Mouse (Mus musculus): ENCODE data around the gene Zmiz1. TPM values are rescaled to one million over a fixed set of nuclear protein-coding genes. Genes with fewer than 3 reads are reported as not detected.

Gene Zmiz1
- polyA plus RNA-seq, 2 experiments from 2014 or later, result 21.2 to 34.3 TPM

DNA sequence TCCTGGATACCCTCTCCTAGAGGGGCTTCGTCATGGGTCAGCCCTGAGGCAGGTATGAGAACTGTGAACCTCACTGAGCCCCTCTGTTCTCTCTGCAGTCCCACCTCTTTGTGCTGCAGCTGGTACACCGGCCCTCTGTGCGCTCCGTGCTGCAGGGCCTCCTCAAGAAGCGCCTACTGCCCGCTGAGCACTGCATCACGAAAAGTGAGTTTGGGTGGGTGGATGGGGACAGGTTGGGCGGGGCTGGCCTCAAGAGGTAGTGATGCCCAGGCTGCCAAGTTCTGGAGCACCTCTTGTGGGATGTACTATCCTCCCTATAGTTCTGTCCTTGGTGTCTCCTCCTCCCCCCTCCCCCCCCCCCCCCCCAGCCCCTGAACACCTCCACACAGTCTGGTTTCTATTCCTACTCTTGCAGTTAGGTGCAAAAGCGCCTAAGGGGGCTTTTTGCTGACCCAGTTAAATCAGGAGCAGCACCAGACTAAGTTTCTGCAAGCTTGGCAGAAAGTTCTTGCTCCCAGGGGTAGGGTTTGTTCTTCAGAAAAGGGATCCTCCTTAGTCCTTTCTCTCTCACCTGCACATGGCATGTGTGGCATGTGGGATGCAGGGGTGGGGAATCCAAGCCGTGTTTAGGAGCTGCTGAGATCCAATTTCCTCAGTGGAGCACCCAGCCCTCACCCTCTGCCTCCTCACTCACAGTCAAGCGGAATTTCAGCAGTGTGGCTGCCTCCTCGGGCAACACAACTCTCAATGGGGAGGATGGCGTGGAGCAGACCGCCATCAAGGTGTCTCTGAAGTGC is 195.6 kb downstream of the Zmiz1 start:
- no peak for ATAC-seq

DNA sequence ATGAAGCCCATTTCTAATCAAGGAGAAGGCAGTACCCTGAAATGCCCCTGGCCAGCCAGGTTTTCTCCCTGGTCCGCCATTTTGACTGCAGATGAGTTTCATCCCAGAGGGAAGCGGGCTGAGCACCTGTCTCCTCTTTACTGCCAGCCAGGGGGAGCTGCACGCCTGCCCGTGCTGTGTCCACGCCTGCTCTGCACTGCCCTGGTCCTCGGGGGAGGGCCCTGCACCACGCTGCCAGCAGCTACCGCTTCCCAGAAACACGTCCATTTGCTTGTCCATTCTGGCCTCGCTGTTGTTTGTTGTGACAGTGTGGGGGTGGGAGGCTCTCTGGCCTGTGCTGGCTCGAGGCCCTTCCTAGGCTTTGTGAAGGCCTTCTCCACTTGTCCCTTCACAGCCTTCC is 201.7 kb downstream of the Zmiz1 start:
- ATAC-seq, result no peak

DNA sequence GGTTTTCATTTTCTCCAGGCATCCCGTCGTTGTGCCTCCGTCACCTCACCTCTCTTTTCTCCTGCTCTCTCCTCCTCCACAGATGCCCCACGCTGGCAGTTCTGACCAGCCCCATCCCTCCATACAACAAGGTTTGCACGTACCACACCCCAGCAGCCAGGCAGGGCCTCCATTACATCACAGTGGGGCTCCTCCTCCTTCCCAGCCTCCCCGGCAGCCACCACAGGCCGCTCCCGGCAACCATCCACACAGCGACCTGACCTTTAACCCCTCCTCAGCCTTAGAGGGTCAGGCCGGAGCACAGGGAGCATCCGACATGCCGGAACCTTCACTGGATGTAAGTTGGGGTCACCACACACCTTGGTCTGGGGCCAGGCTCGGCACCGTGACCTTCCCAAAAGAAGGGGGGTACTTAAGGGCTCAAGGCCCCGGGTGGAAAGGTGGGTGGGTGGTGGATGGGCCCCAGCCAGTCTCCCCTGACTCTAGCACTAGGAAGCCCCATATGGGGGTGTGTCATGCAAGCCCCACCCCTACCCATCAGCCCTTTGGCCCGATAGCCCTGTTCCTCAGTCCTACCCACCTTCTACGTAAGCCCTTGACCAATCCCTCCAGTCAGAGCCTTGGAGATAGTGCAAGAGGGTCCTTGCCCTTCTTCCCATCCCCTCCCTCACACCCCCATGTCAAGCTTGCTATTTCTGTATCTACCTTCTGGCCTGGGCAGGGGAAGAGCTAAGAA is 202.4 kb downstream of the Zmiz1 start:
- ATAC-seq, result no peak

DNA sequence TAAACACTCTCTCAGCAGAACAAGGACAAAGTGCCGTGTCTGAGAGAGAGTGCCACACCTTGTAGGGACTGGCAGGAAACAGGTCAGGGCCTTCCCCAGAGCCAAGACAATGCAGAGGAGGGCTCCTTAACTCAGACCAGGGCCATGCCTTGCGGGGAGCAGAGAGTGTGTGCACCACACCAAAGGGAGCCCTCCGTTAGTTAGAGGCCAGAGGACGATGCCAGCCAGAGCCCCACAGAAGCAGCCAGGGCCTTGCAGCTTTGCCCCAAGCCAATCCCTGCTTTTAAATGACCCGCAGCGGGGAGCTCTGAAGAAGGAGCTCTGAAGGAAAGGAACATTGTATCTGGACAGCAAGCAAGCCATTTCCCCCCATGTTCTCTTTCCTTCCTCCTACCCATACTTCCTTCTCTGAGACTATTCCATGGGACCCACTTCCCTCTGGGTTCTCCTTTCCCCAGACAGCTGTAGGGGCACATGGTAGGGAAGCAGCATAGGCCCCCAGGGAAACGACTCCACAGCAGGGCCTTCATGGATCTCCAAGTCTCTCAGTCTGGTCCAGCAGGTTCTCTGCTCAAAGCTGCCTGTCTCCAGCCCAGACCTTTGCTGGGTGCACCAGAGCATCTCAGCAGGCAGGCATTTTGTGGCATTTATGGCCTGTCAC is 204.8 kb downstream of the Zmiz1 start:
- no peak for ATAC-seq

DNA sequence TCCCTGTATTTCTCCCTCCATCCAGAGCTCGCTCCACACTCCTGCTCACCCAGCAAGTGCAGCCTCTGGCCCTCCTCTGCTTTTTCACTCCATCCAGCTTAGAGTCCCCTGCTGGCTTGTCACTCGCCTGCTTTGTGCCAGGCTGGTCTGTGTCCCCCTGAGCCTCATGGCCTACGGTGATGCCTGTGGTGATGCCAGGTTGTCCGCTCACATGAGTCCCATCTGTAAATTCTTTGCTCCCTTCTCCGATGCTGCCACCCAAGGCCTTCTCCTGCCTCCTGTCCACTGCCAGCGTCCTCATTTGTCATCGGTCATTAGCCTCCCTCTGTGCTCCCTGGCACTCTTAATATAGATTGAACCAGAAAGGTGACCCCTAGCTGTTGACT is 205.3 kb downstream of the Zmiz1 start:
- no peak for ATAC-seq

DNA sequence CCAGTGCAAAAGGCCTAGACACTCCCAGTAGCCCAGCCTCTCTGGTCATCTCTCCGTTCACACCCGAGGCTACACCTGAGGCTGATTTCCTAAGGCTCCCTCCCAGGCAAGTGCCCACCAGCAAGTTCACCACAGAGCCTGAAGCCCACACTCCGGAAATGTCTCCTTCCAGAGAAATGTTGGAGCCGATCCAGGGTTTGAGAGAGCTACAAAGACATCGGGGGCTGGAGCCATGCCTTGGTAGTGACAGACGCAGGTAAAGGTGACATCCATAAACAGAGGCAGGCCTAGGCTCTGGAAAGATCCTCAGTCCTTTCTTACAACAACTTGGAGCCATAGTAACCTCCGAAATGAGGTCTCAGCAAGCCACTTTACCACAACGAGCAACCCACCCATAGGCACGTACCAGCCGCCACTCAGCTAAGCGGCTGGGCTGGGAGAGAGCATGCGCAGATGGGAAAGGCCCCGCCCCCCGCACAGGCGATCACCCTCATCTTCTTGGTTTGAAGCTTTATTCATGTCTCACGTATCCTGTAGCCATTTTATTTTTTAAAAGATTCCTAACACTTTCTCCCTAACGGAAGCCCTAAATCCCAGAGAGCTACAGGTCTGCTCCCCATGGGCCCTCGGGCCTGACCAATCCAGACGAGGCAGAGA is 206.5 kb downstream of the Zmiz1 start:
- no peak for ATAC-seq

DNA sequence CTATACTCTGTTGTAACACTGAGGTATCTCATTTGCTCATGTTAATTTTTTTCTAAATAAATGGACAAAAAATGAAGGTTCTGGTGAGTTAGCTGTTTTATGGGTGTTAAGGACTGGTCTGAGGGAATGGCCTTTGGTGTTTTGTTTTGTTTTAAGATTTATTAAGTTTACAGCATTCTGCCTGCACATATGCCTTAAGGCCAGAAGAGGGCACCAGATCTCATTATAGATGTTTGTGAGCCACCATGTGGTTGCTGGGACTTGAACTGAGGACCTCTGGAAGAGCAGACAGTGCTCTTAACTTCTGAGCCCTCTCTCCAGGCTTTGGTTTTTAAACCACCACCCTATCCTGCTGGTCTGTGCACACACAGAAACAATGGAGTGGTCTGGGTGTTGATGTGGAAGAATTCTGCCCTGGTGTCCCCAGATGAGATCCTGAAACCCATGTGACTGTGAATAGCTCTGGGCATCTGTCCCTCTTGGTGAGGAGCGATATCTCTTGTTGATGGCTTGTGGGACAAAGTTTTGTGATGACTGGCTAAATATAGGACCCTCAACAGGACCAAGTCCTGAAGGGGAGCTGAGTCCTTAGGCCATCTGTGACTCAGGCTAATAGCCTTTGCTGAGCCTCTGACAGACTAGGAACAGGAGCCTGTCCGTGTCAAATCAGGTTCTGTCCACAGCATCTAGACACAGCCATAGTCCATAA is 207.8 kb downstream of the Zmiz1 start:
- no peak for ATAC-seq

DNA sequence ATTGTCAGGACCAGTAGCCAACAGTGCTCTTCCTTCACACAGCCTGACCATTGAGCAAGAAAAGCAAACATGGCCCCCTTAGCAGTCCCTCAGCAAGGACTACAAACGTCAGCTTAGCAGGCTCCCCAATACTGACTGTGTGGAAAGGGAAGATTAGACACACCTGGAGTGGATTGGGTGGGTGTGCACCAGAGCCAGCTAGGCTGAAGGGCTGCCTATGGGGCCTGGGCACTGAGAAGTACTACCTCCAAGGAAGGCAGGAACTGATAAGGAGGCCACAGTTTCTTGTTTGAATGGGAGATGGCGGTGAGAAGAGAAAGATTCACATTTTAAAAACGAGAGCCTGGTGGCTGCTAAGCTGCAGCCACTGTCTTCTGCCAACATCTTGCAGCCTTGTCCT is 208.6 kb downstream of the Zmiz1 start:
- ATAC-seq, result no peak

DNA sequence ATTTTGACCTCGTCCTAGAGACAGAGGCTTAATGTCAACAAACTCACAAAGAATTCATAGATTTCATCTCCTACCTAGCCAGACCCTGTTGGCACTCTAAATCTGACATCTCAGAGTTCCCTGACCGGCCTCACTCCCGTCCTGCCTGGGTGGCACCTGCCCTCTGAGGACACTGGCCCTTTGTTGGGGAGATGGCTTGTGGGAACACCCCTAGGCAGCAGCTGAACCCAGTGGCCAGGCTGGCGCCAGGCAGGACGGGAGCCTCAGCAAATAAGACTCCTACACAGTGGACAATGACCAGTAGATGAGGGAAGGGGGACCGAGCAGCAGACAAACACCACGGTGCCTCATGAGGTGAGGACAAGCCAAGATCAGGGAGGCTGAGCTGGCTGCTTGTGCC is 220.6 kb downstream of the Zmiz1 start:
- no peak for ATAC-seq

DNA sequence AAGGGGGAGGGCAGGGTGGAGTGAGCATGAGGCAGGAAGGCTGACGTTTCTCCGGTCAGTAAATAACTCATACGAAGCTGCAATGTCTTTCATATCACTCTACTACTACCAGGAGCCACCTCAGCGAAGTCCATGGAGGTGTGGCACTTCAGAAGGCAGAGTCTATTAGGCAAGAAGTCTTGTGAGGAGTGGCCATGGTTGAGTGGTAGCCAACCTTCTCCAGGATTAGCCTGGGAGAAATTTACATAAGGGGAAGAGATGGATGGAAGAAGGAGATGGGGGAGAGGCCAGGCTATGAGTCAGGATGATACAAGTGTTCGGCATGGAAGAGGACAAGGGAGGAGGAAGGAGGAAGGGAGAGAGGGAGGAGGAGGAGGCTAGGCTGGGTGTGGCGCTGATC is 223.0 kb downstream of the Zmiz1 start:
- no peak for ATAC-seq

DNA sequence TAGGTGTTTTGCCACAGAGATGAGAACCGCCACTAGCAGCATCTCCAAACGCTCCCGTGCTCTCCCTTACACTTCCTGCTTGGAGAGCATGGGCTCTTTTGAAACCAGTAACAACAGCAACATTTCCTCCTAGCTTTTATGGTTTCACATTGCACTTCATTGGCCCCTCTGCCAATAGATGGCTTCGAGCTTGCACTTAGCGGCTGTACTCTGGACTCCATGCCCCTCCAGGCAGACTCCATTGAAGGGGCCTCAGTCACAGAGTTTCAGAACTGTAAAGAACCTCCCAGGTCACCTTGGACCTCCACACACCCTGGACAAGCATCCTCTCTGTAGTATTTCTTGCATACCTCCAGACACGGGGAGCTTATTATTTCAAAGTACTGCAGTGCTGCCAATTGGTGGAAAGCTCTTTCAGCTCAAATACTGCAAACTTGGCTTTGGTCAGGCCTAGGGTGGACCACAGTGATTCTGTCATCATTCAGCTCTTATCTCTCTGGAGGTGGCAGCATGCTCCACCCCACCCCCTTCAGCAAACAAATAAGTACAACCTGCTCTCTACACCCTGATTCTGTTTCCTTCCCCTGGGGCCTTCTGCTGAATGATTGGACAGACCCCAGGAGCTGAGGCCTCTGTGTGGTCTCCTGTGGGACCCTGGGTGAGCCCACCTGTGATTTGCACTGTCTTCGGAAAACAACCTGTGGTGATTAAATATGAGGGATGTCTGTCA is 227.4 kb downstream of the Zmiz1 start:
- no peak for ATAC-seq

DNA sequence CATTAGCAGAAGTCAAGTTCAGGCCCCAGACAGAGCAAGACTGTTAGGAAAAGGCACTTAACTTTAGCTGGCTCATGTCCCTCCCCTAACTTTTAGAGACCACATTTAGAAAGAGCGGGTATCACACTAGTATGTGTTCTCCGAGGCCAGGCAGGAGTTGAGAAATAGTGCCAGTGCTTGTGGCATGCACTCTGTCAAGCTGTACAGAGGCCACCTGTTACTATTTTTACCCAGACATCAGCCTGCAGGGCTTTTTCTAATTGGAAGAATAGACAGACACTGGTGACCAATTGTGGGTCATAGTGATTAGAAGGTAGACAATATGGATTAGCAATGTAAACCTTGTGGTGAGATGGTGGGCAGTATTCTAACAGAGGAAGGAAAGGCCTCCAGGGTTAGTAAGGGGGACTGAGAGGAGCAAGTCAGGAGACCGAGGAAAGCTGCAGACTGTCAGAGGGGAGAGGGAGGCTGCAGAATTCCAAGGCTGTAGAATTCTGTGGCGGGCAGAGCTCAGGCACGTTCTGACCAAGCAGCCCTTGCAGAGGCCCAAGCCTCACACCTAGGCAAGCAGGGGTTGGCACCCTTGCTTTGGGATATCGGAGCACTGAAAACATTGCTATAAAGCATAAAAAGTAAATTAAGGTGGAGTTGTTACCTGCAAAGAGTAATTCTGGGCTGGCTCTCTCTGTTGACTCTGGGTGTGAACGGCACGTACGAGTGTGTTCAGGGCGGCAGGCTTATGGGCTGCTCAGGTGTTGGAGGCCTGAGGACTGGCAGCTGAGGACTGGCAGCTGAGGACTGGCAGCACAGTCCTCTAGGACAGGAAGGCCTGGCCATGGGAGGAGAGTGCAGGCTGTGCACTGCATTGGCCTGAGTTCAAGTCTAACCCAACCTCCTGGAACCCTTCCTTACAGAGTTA is 228.3 kb downstream of the Zmiz1 start:
- no peak for ATAC-seq

DNA sequence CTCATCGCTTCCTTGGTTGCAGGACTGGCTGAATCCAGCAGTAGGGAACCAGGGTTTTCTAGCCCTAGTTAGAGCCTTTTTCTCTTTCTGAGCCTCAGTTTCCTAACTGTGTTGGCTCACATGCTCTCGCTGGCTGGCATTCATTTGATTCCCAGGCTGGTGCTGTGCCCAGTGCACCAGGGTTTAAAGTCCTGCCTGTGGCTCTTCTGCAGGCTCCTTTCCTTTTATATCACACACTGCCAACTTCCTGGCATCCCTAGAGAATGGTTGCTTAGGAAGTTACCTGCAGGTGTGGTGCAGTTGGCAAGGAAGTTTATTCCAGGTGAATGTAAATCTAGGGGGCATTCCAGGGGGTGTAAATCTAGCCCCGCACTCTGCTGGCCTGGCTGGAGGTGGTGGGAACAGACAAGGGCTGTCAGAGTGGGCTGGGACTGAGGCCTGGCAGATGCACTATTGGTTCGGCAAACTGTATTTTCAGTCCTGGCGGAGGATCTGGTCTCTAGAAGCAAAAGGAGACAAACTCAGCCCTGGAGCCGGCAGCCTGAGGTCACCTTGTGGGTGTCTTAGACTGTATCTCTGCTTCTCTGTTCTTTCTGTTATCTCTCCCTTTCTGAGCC is 234.4 kb downstream of the Zmiz1 start:
- no peak for ATAC-seq

DNA sequence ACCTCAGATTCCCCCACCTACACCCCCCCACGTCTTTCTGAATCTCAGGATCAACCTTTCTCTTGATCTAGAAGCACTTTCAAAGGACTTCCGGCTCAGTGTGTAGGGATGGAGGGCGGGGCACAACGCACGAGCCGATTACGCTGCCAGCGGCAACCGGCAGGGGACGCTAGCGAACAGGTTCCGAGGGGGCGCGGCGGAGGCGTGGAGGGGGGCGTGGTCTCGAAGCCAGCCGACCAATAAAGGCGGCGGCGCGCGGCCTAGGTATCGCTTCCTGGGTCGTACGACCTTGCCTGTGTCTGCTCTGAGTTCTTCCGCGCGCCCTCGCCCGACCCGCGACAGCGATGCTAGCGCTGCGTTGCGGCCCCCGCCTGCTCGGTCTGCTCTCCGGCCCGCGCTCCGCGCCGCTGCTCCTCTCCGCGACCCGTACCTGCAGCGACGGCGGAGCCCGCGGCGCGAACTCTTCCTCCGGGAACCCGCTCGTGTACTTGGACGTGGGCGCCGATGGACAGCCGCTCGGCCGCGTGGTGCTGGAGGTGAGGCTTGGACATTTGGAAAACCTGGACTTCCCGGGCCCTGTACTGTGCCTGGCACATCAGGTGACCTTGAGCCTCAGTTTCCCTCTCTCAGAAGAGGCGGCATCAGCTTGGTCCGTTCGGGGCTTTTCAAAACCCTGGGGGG is 235.0 kb downstream of the Zmiz1 start, which contains the start of gene Ppif:
TSS of gene Ppif (plus strand) at position 267 of the 681 bp plus-strand sequence.
- peak; percentile 93 for ATAC-seq

DNA sequence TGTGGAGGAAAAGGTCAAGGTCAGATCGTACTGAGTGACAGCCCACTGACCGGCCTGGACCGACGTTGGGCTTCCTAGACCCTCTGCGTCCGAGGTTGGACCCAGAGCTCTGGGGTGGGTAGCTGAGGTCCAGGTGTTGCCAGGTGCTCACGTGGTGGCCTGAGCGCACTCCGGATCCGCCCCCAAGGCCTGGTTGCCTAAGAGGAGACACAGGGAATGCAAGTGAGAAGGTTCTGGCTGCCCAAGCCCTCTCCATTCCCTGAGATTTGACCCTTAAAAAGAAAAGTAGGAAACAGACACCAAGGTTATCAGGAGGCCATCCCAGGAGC is 235.5 kb downstream of the Zmiz1 start:
- no peak for ATAC-seq

DNA sequence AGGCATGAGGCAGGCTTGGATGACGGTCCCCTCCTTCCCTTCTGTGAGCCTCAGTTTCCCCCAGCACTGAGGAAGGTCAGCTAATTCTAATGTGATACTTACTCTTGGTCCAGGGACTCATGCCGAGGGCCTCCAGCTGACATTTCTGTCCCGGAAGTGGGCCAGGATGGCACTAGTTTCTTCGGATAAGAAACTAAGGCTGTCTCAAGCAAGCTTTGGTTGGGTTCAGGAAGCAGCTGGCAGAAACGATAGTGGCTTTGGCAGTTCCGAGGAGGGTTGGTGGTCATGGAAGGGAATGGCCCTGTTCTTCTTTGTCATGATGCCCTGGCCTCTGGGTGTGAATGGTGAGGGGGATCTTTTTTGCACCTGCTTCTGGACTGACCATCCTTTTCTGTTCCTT is 236.1 kb downstream of the Zmiz1 start:
- no peak for ATAC-seq

DNA sequence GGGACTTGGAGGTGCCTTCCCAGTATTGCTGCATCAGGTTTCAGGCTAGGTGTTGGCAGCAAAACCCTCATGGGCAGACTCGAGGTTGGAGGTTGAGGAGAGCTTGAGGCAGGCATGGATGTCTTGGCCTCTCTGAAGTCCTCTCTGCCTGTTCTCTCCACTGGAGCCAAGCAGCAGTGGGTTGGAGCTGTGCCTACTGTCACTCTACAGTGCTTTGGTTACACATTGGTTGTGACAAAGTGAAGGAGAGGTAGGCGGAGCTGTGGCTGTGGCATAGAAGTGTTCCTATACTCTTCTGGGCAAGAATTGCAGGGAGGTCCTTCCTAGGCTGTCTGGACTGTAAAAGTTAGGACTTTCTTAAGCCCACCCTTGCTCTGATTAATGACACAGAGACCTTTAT is 237.4 kb downstream of the Zmiz1 start:
- no peak for ATAC-seq

DNA sequence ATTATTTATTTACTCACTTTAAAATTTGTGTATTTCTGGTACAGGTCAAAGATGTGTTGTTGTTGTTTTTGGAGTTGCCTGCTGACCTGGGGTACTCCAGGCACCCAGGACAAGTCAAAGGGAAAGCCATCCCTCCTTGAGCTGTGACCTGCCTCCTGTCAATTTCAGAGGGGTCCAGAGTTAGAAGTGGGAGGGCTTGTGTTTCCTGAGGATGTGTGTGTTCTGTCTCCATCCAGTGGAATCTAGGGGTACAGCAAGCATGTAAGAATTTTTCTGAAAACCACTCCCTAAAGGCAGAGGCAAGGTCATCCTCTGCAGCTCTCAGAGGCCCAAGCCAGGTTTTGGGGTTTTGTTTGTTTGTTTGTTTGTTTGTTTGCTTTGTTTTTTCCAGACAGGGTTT is 243.0 kb downstream of the Zmiz1 start:
- ATAC-seq, result peak; percentile 74

DNA sequence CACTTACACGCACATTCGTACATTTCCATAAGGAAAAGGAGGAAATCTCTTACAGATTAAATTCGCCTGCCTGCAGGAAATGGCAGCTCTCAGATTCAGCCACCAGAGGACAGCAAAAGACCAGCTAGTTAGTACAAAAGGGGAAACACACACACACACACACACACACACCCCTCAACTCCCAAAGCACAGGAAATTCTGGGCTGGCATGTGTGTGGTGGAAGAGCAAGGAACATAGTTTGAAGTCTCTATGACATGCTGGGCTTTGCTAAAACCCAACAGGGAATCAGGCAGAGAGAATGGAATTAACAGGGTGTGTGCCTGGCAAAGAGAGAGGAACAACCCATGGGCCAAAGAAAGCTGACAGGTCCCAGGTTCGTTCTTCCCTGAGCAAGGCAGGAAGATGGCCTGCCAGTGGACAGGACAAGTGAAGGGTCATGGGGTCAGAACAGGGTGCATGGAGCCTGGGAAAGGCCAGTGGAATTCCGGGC is 248.8 kb downstream of the Zmiz1 start:
- ATAC-seq, result peak; percentile 54

DNA sequence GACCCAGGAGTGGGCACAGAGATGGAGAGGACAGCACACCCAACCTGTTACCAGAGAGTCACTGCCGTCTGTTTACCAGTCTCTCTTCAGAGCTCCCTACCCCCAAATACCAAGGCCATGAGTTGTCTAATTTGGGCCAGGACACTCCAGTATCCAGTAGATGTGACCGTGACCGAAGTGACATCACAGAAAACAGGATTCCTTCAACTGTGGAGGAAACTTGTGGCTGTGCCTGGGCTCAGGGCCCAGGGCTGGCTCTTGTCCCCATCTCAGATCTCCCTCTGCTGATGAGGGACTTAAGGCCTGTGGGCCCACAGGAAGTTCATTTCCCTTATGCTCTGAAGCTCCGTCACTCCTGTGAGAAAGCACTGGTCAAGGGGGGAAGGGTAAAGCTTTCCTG is 249.5 kb downstream of the Zmiz1 start:
- no peak for ATAC-seq
